Mouse (Mus musculus) leukemia stem cell, adult 10-12 weeks (primary cell): ENCODE results near the gene Gabra3. TPM values are rescaled to one million over a fixed set of nuclear protein-coding genes. Genes with fewer than 3 reads are reported as not detected.

ENCODE experiments used
- polyA plus RNA-seq: library from polyadenylated mRNA; stranded (reverse); fragments of >175 nt; gene quantifications from 2 replicates; pipeline ENCODE4 v1.2.3, GENCODE M21; 2012; ENCODE audit warnings: low replicate concordance

The Gabra3 gene
- 0.10 TPM in 1 of 2 replicates, not detected in the other for polyA plus RNA-seq

GRCm38 (mm10) chrX:72656230-72656898 is at the start of gene Gabra3:
TSS of gene Gabra3 (minus strand) at chrX:72656848.

DNA sequence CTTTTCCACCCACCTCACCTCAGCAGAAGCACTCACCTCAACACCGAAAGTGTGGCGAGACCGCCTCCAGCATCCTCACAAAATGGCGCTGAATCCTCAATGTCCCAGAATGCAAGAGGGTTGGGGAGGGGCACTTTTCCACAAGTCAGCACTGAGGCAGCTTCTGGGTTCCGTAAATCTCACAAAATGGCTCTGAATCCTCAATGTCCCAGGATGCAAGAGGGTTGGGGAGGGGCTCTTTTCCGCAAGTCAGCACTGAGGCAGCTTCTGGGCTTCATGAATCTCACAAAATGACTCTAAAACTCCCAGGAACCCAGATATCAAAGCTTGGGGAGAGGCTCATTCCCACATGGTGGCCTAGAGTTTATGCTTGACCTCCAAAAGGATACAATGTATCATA is 269.9 kb downstream of the Gabra3 start, which contains the start of gene Magea10:
TSS of gene Magea10 (minus strand) at position 101 of the 400 bp plus-strand sequence.

Other genes with a start within 250 kb of the Gabra3 start
- not detected in 2 replicates for gene Gabrq, start 168.3 kb upstream of the Gabra3 start, polyA plus RNA-seq